Mouse (Mus musculus): Measurements from ENCODE around the gene Rtn4rl1. TPM values are rescaled to one million over a fixed set of nuclear protein-coding genes. Genes with fewer than 3 reads are reported as not detected.

The Rtn4rl1 gene
- polyA plus RNA-seq, 1 experiment: 2.7 TPM

GRCm38 (mm10) chr11:75244368-75245275 lies 51.0 kb downstream of the Rtn4rl1 start:
- no peak for TF ChIP-seq CTCF (IDR thresholded peaks at IDR 0.05; ENCODE audit: borderline replicate concordance, insufficient read depth, low read length)
- no peak for TF ChIP-seq POLR2A (IDR thresholded peaks at IDR 0.05; ENCODE audit: low read depth, low read length)
- no peak overlapping the region for H3K4me3 ChIP-seq (ENCODE audit: insufficient read depth, low read length)
- no peak overlapping the region for H3K27ac ChIP-seq (ENCODE audit: insufficient read depth, low read length)
- no peaks in the 10 kb centered on the region for H3K4me1 ChIP-seq (ENCODE audit: control insufficient read depth, insufficient read depth, low read length)

- H3K27ac ChIP-seq (ENCODE audit: insufficient read depth, low read length): no peak overlapping the region
- TF ChIP-seq POLR2A (IDR thresholded peaks at IDR 0.05; ENCODE audit: low read depth, low read length): no peak
- no peak for TF ChIP-seq CTCF (IDR thresholded peaks at IDR 0.05; ENCODE audit: borderline replicate concordance, insufficient read depth, low read length)
- H3K4me1 ChIP-seq (ENCODE audit: control insufficient read depth, insufficient read depth, low read length): no peaks in the 10 kb centered on the region
- no peak overlapping the region for H3K4me3 ChIP-seq (ENCODE audit: insufficient read depth, low read length)
Measured at GRCm38 (mm10) chr11:75245372-75246330, 52.1 kb downstream of the Rtn4rl1 start.

DNA sequence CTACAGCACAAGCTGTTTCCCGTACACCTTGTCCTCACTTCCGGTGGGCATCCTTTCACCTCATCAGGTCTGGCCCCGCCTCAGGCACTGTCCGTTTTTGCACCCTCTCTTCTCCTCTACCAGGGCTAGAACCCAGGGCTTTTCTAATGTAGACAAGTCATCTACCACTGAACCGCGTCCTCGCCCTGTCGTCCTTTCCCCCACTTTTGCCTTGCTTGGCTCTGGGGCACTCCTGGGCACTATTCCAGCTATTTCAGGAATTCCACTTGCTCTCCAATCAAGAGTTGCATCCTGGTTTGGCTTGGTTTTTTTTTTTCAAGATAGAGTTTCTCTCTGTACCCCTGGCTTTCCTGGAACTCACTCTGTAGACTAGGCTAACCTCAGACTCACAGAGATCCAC lies 53.0 kb downstream of the Rtn4rl1 start:
- Histone ChIP-seq H3K27ac (ENCODE audit: insufficient read depth, low read length) (no peak overlapping the region), H3K4me3 (ENCODE audit: insufficient read depth, low read length) (no peak overlapping the region), H3K4me1 (ENCODE audit: control insufficient read depth, insufficient read depth, low read length) (no peaks in the 10 kb centered on the region)
- TF ChIP-seq POLR2A (IDR thresholded peaks at IDR 0.05; ENCODE audit: low read depth, low read length): no peak
- TF ChIP-seq CTCF (IDR thresholded peaks at IDR 0.05; ENCODE audit: borderline replicate concordance, insufficient read depth, low read length): no peak

DNA sequence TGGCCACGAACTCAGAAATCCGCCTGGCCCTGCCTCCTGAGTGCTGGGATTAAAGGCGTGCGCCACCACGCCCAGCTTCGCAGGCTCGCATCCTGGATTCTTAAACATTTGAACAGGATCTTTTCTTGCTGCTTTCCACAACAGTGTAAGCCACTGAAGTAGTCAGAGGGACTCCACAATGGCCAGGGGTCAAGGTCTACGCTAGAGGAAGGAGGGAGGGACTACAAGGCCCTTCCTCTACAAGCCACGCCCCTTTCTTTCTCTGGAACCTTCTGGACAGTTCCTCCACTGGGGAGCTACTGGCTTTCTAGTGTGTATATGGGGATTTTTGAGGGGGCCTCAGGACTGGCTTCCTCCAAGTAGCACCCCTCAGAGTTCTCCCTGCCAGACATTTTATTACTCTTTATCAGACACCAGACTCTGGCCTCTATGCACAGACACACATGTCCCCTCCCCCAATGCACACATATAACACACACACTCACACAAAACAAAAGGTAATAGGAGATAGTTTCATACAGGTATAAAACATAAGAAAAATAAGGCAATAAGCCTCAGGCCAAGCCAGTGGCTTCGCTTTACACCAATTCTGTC lies 53.7 kb downstream of the Rtn4rl1 start:
- Histone ChIP-seq H3K27ac (ENCODE audit: insufficient read depth, low read length) (no peak overlapping the region), H3K4me1 (ENCODE audit: control insufficient read depth, insufficient read depth, low read length) (no peaks in the 10 kb centered on the region), H3K4me3 (ENCODE audit: insufficient read depth, low read length) (no peak overlapping the region)
- TF ChIP-seq CTCF (IDR thresholded peaks at IDR 0.05; ENCODE audit: borderline replicate concordance, insufficient read depth, low read length) (no peak), POLR2A (IDR thresholded peaks at IDR 0.05; ENCODE audit: low read depth, low read length) (no peak)

GRCm38 (mm10) chr11:75249588-75249987 lies 56.0 kb downstream of the Rtn4rl1 start:
- Histone ChIP-seq H3K27ac (ENCODE audit: insufficient read depth, low read length) (no peak overlapping the region), H3K4me1 (ENCODE audit: control insufficient read depth, insufficient read depth, low read length) (no peaks in the 10 kb centered on the region), H3K4me3 (ENCODE audit: insufficient read depth, low read length) (no peak overlapping the region)
- no peak for TF ChIP-seq POLR2A (IDR thresholded peaks at IDR 0.05; ENCODE audit: low read depth, low read length)
- TF ChIP-seq CTCF (IDR thresholded peaks at IDR 0.05; ENCODE audit: borderline replicate concordance, insufficient read depth, low read length): no peak

- no peak for TF ChIP-seq POLR2A (IDR thresholded peaks at IDR 0.05; ENCODE audit: low read depth, low read length)
- no peak for TF ChIP-seq CTCF (IDR thresholded peaks at IDR 0.05; ENCODE audit: borderline replicate concordance, insufficient read depth, low read length)
- Histone ChIP-seq H3K4me1 (ENCODE audit: control insufficient read depth, insufficient read depth, low read length) (no peaks in the 10 kb centered on the region), H3K4me3 (ENCODE audit: insufficient read depth, low read length) (no peak overlapping the region), H3K27ac (ENCODE audit: insufficient read depth, low read length) (no peak overlapping the region)
Measured at GRCm38 (mm10) chr11:75251006-75251512, 57.5 kb downstream of the Rtn4rl1 start.

- Histone ChIP-seq H3K4me3 (ENCODE audit: insufficient read depth, low read length) (no peak overlapping the region), H3K27ac (ENCODE audit: insufficient read depth, low read length) (no peak overlapping the region), H3K4me1 (ENCODE audit: control insufficient read depth, insufficient read depth, low read length) (no peaks in the 10 kb centered on the region)
- TF ChIP-seq CTCF (IDR thresholded peaks at IDR 0.05; ENCODE audit: borderline replicate concordance, insufficient read depth, low read length): no peak
Measured at GRCm38 (mm10) chr11:75251557-75252070, 58.0 kb downstream of the Rtn4rl1 start.

DNA sequence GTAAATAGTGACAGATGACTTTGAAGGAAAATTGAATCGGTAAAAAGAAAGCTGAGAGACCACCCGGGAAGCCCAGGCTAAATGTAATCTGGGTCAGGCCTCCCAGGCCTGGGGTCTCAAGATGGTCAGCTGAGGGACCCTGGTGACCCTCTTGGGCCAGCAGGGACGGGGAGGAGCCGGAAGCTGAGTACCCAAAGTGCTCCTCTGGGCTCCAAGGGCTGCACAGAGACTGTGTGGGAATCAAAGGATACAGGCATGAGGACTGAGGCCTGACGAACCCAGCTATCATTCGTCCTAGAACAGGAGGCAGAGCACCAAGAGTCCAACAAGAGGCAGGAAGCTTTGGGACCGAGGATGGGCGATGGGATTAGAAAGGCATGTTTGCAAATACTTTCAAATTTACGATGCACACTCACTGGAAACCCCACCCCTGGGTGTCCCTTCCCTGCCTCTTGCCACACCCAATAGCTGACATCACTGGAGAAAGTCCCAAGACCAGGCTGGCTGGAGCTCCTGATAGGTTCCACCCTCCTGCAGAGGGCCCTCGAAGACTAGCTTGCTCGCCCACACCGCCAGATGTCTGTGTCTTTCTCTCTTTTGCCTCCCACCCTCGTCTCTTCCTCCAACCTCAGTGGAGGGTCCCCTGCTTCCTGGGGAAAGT lies 60.8 kb downstream of the Rtn4rl1 start:
- Histone ChIP-seq H3K4me3 (ENCODE audit: insufficient read depth, low read length) (no peak overlapping the region), H3K4me1 (ENCODE audit: control insufficient read depth, insufficient read depth, low read length) (no peaks in the 10 kb centered on the region), H3K27ac (ENCODE audit: insufficient read depth, low read length) (no peak overlapping the region)
- TF ChIP-seq POLR2A (IDR thresholded peaks at IDR 0.05; ENCODE audit: low read depth, low read length): no peak
- no peak for TF ChIP-seq CTCF (IDR thresholded peaks at IDR 0.05; ENCODE audit: borderline replicate concordance, insufficient read depth, low read length)

GRCm38 (mm10) chr11:75255330-75255729 lies 61.7 kb downstream of the Rtn4rl1 start:
- no peak for TF ChIP-seq CTCF (IDR thresholded peaks at IDR 0.05; ENCODE audit: borderline replicate concordance, insufficient read depth, low read length)
- TF ChIP-seq POLR2A (IDR thresholded peaks at IDR 0.05; ENCODE audit: low read depth, low read length): no peak
- Histone ChIP-seq H3K4me1 (ENCODE audit: control insufficient read depth, insufficient read depth, low read length) (no peaks in the 10 kb centered on the region), H3K4me3 (ENCODE audit: insufficient read depth, low read length) (no peak overlapping the region), H3K27ac (ENCODE audit: insufficient read depth, low read length) (no peak overlapping the region)
